Mouse (Mus musculus): ENCODE measurements around the gene Cfap54. TPM values are rescaled to one million over a fixed set of nuclear protein-coding genes. Genes with fewer than 3 reads are reported as not detected.

Cfap54 gene
- polyA plus RNA-seq, 1 experiment, result 0.99 TPM

DNA sequence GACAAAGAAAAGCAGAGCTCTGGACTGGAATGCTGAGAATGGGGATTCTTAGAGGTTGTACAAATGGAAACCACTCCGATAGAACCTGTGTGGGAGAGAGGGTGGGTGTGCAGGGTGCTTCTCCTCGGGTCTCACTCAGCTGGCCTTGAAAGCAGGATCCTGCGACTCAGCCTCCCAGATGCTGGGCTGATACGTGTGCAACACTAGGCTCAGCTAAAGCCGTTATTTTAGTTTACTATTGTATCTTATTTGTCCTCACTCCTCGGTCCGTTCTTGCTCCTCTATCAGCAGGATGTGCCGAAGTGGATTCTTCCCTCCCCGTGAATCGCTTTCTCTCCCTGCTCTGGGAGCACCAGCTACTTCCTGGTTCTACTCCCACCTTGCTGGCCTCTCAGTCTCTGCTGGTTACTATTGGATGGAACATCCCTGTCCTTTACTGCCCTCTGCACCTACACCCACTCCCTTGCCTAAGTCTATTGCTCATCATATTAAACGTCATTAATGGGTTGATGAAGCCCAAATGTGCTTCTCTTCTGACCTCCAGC lies 3.4 kb downstream of the Cfap54 start:
- TF ChIP-seq GATA1 (IDR thresholded peaks at IDR 0.05; ENCODE audit: low read length), result no peak

DNA sequence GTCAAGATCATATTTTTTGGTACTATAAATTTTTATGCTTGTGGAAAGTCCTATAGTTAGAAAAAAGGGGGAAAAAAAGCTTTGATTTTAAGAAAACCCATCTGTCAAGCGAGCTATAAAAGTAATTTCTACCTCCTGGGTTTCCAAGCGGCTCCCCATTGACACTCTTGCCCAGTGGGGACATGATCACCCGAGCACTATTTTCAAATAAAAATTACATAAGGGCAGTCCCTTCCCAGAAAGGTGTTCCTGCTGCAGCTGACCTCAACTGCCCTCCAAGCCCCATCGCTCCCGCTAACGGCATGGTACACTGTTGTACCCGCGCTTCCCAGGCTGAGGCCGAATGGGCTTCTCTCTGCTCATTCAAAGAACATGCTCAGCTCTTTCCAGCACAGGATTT lies 5.0 kb downstream of the Cfap54 start:
- TF ChIP-seq GATA1 (IDR thresholded peaks at IDR 0.05; ENCODE audit: low read length), result no peak

DNA sequence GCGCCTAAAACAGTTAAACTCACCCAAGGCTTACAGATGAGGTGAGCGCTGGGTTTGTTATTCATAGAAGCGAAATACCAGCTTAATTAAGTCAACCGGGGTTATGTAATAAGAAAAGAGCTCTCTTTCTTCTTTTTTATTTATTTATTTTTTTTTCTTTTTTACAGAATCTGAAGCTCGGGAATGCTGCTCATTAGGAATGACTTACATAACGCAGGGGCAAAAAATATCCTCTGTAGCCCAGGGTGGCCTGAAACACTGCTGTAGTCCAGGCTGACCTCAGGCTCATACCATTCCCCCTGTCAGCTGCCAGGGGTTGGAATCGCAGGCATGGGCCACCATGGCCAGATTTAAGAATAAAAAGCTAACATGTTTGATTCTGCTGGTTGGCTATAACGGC lies 5.6 kb downstream of the Cfap54 start:
- TF ChIP-seq GATA1 (IDR thresholded peaks at IDR 0.05; ENCODE audit: low read length), result no peak

GRCm38 (mm10) chr10:93072769-93073168 lies 8.6 kb downstream of the Cfap54 start:
- no peak for TF ChIP-seq GATA1 (IDR thresholded peaks at IDR 0.05; ENCODE audit: low read length)

GRCm38 (mm10) chr10:93071753-93072152 lies 9.7 kb downstream of the Cfap54 start:
- no peak for TF ChIP-seq GATA1 (IDR thresholded peaks at IDR 0.05; ENCODE audit: low read length)

- no peak for TF ChIP-seq GATA1 (IDR thresholded peaks at IDR 0.05; ENCODE audit: low read length)
Measured at GRCm38 (mm10) chr10:93070121-93070898, 11.1 kb downstream of the Cfap54 start.

GRCm38 (mm10) chr10:93069721-93070120 lies 11.7 kb downstream of the Cfap54 start:
- no peak for TF ChIP-seq GATA1 (IDR thresholded peaks at IDR 0.05; ENCODE audit: low read length)

DNA sequence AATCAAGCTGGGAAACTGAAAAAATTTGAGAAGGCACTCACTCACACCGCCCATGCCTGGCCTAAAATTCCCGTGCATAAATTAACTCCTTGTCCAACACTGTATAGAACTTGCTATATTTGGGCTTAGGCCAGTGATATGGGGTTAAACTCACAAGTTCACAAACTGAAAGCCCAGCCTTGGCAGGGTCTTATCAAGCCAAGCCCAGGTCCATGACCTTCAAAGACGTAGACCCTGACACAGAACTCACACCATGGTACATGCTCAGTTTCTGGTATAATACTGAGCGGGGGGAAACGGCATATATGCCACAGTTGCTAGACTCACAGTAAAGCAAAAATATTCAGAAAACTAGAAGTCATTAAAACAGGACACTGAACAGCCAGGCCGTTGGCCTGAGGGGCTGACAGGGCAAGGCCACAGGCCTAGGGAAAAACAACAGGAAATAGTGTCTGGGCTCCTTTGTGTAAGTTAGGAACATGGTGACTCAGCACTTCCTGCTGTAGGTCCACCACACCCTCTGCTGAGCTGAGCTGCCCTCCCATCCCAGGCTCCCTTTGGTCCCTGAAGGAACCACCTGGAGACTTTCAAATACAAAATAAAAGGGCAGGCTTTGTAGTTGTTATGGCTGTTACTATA lies 12.3 kb downstream of the Cfap54 start:
- TF ChIP-seq GATA1 (IDR thresholded peaks at IDR 0.05; ENCODE audit: low read length), result no peak

GRCm38 (mm10) chr10:93064973-93065372 lies 16.4 kb downstream of the Cfap54 start:
- TF ChIP-seq GATA1 (IDR thresholded peaks at IDR 0.05; ENCODE audit: low read length), result no peak

DNA sequence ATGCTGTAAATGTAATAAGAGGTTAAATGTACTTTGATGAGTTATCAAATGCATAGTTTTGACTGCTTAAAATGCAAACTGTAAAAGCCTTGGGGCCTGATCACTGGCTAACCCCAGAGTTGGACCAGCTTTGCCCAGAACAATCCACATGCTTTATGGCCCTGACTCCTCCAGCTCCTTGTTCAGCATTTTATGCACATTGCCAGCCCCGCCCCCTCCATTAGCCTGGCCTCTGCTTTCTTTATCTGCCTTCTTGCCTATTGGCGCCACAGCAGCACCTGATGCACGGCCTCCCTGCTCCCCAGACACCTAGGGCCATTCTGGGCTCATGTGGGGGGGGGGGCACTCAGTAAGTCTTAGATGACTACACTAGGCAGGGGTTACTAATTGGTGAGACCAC lies 17.8 kb downstream of the Cfap54 start:
- TF ChIP-seq GATA1 (IDR thresholded peaks at IDR 0.05; ENCODE audit: low read length), result no peak

- no peak for TF ChIP-seq GATA1 (IDR thresholded peaks at IDR 0.05; ENCODE audit: low read length)
Measured at GRCm38 (mm10) chr10:93062395-93062794, 19.0 kb downstream of the Cfap54 start.

GRCm38 (mm10) chr10:93053867-93054266 lies 27.6 kb downstream of the Cfap54 start:
- TF ChIP-seq GATA1 (IDR thresholded peaks at IDR 0.05; ENCODE audit: low read length), result no peak

GRCm38 (mm10) chr10:93053315-93053714 lies 28.1 kb downstream of the Cfap54 start:
- no peak for TF ChIP-seq GATA1 (IDR thresholded peaks at IDR 0.05; ENCODE audit: low read length)

DNA sequence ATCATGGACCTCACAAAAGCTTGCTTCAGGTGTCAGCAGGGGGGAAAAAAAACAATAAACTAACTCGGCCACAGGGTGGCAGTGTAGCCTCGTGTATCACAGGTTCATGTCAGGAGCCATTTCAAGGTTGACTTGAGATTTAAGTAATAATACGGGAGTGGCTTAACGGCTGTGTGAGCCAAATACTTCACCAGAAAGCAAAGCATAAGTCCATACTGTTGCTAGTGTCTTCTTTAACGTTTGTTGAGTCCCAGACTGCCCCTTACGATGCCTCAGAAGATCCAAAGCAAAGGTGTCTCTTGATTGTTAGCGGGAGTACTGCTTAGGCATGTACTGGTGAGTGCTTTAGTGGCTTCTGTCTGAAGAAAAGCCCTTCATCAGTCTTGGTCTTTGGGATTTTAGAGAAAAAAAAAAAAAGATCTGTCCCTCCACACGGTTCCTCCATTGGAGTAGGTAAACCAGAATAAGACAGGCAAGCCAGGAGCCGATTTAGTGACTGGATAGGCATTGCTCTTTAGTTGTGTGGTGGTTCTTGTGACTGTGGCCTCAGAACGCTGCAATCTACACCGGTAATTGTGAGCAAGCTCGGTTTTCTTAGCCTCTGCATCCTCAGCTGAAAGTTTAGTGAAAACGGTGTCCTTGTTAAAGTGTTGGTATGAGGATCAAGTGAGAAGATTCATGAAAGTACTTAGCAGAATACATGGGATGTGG lies 30.2 kb downstream of the Cfap54 start:
- TF ChIP-seq GATA1 (IDR thresholded peaks at IDR 0.05; ENCODE audit: low read length), result no peak

- TF ChIP-seq GATA1 (IDR thresholded peaks at IDR 0.05; ENCODE audit: low read length), result no peak
Measured at GRCm38 (mm10) chr10:93050571-93050970, 30.8 kb downstream of the Cfap54 start.

DNA sequence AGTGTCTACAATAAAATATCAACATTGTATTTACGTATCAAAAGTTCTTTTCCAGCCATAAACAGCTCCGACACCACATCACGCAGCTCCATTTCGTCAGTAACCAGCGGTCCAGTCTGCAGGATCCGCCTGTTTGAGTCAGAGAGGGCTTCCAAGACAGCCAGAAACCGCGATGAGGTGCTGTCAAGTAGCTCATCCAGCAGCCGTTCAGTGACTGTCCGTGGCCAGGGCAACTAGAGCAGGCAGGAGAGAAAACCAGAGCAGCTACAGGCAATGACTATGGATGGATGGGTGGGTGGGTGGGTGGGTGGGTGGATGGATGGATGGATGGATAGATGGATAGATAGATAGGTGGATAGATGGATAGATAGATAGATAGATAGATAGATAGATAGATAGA lies 38.2 kb downstream of the Cfap54 start:
- no peak for TF ChIP-seq GATA1 (IDR thresholded peaks at IDR 0.05; ENCODE audit: low read length)
